21 mouse cellular contexts compared by ENCODE assay signal in the genomic region with DNA sequence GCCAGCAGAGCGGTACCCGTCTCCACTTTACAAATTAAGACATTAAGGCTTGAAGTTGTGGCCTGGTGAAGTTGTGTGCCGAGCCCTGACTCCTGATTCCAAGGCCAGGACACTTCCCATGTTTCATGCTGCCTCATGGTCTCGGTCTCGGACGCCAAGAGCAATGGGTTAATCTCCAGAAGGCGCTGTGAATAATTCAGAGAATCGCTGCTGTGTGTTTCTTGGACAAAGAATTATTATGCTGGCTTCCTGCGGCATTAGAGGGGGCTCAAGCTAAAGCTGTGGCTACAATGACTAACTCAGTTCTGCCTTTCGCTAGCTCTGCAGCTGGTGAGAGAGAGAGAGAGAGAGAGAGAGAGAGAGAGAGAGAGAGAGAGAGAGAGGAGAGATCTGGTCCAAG. TPM values are rescaled to one million over a fixed set of nuclear protein-coding genes. Genes with fewer than 3 reads are reported as not detected.
DNase-seq lines count a peak whose midpoint lies in the region; ATAC-seq lines count a peak whose summit lies in the region.
"Had no signal": no experiment of that assay in that cellular context is flagged by ENCODE, and none has a peak within 500 bp of the region (broad histone marks: within the 10 kb centered on the region; RNA-seq: fewer than 3 reads in every experiment).

No protein-coding gene starts in this region.

- DNase-seq in frontal cortex, postnatal 10 days (ENCODE audit: low spot score in 2 of 2) = no peak
- DNase-seq in layer of hippocampus, adult 9-11 months = peak; percentile 38
- no peak for DNase-seq in layer of hippocampus, postnatal 36 days
- peak; percentile 47 to 59 for DNase-seq in right cerebral cortex, postnatal 10 days (ENCODE audit: low spot score in 2 of 2)
- DNase-seq in right cerebral cortex, postnatal 25 days = no peak
- no peak for DNase-seq in MN1 (ENCODE audit: low spot score)
- DNase-seq: adrenal gland, postnatal 36 days; cerebellum, adult 11-12 months; gastrocnemius, postnatal 36 days; heart, postnatal 4 days; kidney, postnatal 25 days; liver; right cerebral cortex, adult 18-20 months; thymus, adult 2 months; thymus, postnatal 4 days had no signal

- ATAC-seq in frontal cortex, adult (ENCODE audit: low TSS enrichment) = peak; percentile 65; the same call in 1 of the 2 replicates
- ATAC-seq: forebrain, embryonic 15.5 days; intestine, postnatal 0 days; lung, postnatal 0 days; midbrain, embryonic 15.5 days; Patski had no signal

RNA-seq across cellular contexts. Expression of gene Gpr155, which starts 57.6 kb away (rescaled TPM):
- total RNA-seq in layer of hippocampus, postnatal 36 days (2021) = 10 to 100 TPM; 64.7 to 65.3 TPM

Comparison
In these comparisons a context has a peak if more than half of its experiments do, and no peak if none do; other contexts are left out.
1. DNase-seq: peak in layer of hippocampus, adult 9-11 months (single experiment) and right cerebral cortex, postnatal 10 days (2 of 2); none in frontal cortex, postnatal 10 days (0 of 2), layer of hippocampus, postnatal 36 days (0 of 2), right cerebral cortex, postnatal 25 days (single experiment) and MN1 (single experiment).